Comparison of ENCODE assay signal across 18 mouse cellular contexts in genomic region chr17:27150871-27151270, GRCm38 (mm10). TPM values are rescaled to one million over a fixed set of nuclear protein-coding genes. Genes with fewer than 3 reads are reported as not detected.
DNase-seq lines count a peak whose midpoint lies in the region; ATAC-seq lines count a peak whose summit lies in the region.
"Had no signal": no experiment of that assay in that cellular context is flagged by ENCODE, and none has a peak within 500 bp of the region (broad histone marks: within the 10 kb centered on the region; RNA-seq: fewer than 3 reads in every experiment).

No protein-coding gene starts in this region.

- 0 out of 2 replicates have a peak overlapping the region, but pooled peaks have one; percentile 17 for H3K27ac ChIP-seq in midbrain, embryonic 10.5 days (replicated peaks)
- no peak overlapping the region for H3K27ac ChIP-seq in midbrain, embryonic 16.5 days (ENCODE audit: low read length)
- peak overlapping the region; percentile 48; the same call in 1 of the 2 replicates for H3K27ac ChIP-seq in liver, embryonic 13.5 days
- H3K27ac ChIP-seq: hindbrain, embryonic 12.5 days; limb, embryonic 15.5 days had no signal

- H3K4me3 ChIP-seq in midbrain, embryonic 10.5 days = no peak overlapping the region
- no peak overlapping the region for H3K4me3 ChIP-seq in midbrain, embryonic 16.5 days (ENCODE audit: low read depth, low read length)
- H3K4me3 ChIP-seq in liver, embryonic 13.5 days (replicated peaks) = no peak overlapping the region
- H3K4me3 ChIP-seq: erythroblast, embryonic 14.5 days; hindbrain, embryonic 12.5 days; limb, embryonic 15.5 days had no signal

- H3K4me1 ChIP-seq in midbrain, embryonic 10.5 days = peaks cover 47% of the 10 kb centered on the region
- H3K4me1 ChIP-seq in midbrain, embryonic 16.5 days (ENCODE audit: control insufficient read depth, insufficient read depth, low read length) = peaks cover 26% of the 10 kb centered on the region
- peaks cover 61% of the 10 kb centered on the region for H3K4me1 ChIP-seq in liver, embryonic 13.5 days (replicated peaks)

- H3K9ac ChIP-seq in midbrain, embryonic 16.5 days (ENCODE audit: low read depth, low read length) = no peak overlapping the region
- no peak overlapping the region for H3K9ac ChIP-seq in liver, embryonic 13.5 days
- H3K9ac ChIP-seq: hindbrain, embryonic 12.5 days; limb, embryonic 15.5 days had no signal

- H3K9me3 ChIP-seq in midbrain, embryonic 10.5 days (replicated peaks) = no peaks in the 10 kb centered on the region
- no peaks in the 10 kb centered on the region for H3K9me3 ChIP-seq in midbrain, embryonic 16.5 days (replicated peaks; ENCODE audit: control insufficient read depth, low read length, poor library complexity, severe bottlenecking)
- H3K9me3 ChIP-seq in liver, embryonic 13.5 days (replicated peaks) = no peaks in the 10 kb centered on the region
- H3K9me3 ChIP-seq: hindbrain, embryonic 12.5 days; limb, embryonic 15.5 days had no signal

- WGBS in midbrain, embryonic 10.5 days = 78% methylated on average over 7 of the region's 7 CpGs
- 67% methylated on average over 7 of the region's 7 CpGs for WGBS in midbrain, embryonic 16.5 days
- 65% methylated on average over 7 of the region's 7 CpGs for WGBS in liver, embryonic 13.5 days (ENCODE audit: insufficient replicate concordance)

- H3K27me3 ChIP-seq in midbrain, embryonic 10.5 days (ENCODE audit: low read depth, poor library complexity, severe bottlenecking) = no peaks in the 10 kb centered on the region
- H3K27me3 ChIP-seq in midbrain, embryonic 16.5 days (ENCODE audit: control insufficient read depth, insufficient read depth, low read depth, low read length) = no peaks in the 10 kb centered on the region
- 0 out of 2 replicates have a peak, but pooled peaks cover 7% of the 10 kb centered on the region for H3K27me3 ChIP-seq in liver, embryonic 13.5 days
- H3K27me3 ChIP-seq: CH12.LX; limb, embryonic 15.5 days had no signal

- peak; percentile 51 to 59 for DNase-seq in cerebellum, postnatal 10 days
- no peak for DNase-seq in cerebellum, adult 11 months
- peak; percentile 33 for DNase-seq in kidney, adult 18-20 months
- DNase-seq in kidney, adult 8-10 months = no peak
- DNase-seq in midbrain, embryonic 10.5 days (ENCODE audit: low spot score) = no peak
- no peak for DNase-seq in liver, embryonic 13.5 days
- no peak for DNase-seq in layer of hippocampus, adult 11-12 months (ENCODE audit: low spot score)
- DNase-seq: cerebellum, adult 11-12 months; midbrain, embryonic 14.5 days; right cerebral cortex, adult 18-20 months had no signal

- H3K4me2 ChIP-seq in midbrain, embryonic 16.5 days (ENCODE audit: low read length) = no peak overlapping the region
- no peak overlapping the region for H3K4me2 ChIP-seq in liver, embryonic 13.5 days
- H3K4me2 ChIP-seq: hindbrain, embryonic 12.5 days; limb, embryonic 15.5 days had no signal

- ATAC-seq in midbrain, embryonic 16.5 days = no peak
- ATAC-seq in liver, embryonic 13.5 days (ENCODE audit: low read depth) = no peak
- ATAC-seq: forebrain, embryonic 14.5 days; intestine, postnatal 0 days had no signal

- H3K36me3 ChIP-seq in midbrain, embryonic 10.5 days = no peaks in the 10 kb centered on the region
- H3K36me3 ChIP-seq in midbrain, embryonic 16.5 days (ENCODE audit: control insufficient read depth, insufficient read depth, low read length) = no peaks in the 10 kb centered on the region
- no peaks in the 10 kb centered on the region for H3K36me3 ChIP-seq in liver, embryonic 13.5 days
- H3K36me3 ChIP-seq: hindbrain, embryonic 12.5 days; limb, embryonic 15.5 days had no signal

RNA-seq across cellular contexts. Expression of gene Ip6k3, which starts 16.7 kb away (rescaled TPM):
- polyA plus RNA-seq in midbrain, embryonic 10.5 days (2016; fragmentation: Nextera tagmentation; extraction: Ambion mirVana) = 0.29 TPM in 1 of 2 replicates, not detected in the other
- polyA plus RNA-seq in midbrain, embryonic 16.5 days (2015; fragmentation: Nextera tagmentation; extraction: Ambion mirVana) = 0.14 and 0.15 TPM in 2 replicates
- polyA plus RNA-seq in liver, embryonic 13.5 days (2015; fragmentation: Nextera tagmentation; extraction: Ambion mirVana) = 0.06 TPM in 1 of 2 replicates, not detected in the other
- polyA plus RNA-seq: erythroblast, embryonic 14.5 days; intestine, postnatal 0 days; small intestine, adult 2 months had no signal

RNA-seq across cellular contexts. Expression of gene Uqcc2, which starts 17.2 kb away (rescaled TPM):
- polyA plus RNA-seq in midbrain, embryonic 10.5 days (2016; fragmentation: Nextera tagmentation; extraction: Ambion mirVana) = 404 and 411 TPM in 2 replicates
- 360 and 384 TPM in 2 replicates for polyA plus RNA-seq in midbrain, embryonic 16.5 days (2015; fragmentation: Nextera tagmentation; extraction: Ambion mirVana)
- polyA plus RNA-seq in liver, embryonic 13.5 days (2015; fragmentation: Nextera tagmentation; extraction: Ambion mirVana) = 211 and 216 TPM in 2 replicates

RNA-seq across cellular contexts. Expression of gene Lemd2, which starts 53.4 kb away (rescaled TPM):
- 16.4 and 20.8 TPM in 2 replicates for polyA plus RNA-seq in midbrain, embryonic 10.5 days (2016; fragmentation: Nextera tagmentation; extraction: Ambion mirVana)
- polyA plus RNA-seq in midbrain, embryonic 16.5 days (2015; fragmentation: Nextera tagmentation; extraction: Ambion mirVana) = 20.8 and 22.8 TPM in 2 replicates
- polyA plus RNA-seq in liver, embryonic 13.5 days (2015; fragmentation: Nextera tagmentation; extraction: Ambion mirVana) = 3.0 and 4.6 TPM in 2 replicates

Comparison
In these comparisons a context has a peak if more than half of its experiments do, and no peak if none do; other contexts are left out.
1. DNase-seq: peak in cerebellum, postnatal 10 days (2 of 2) and kidney, adult 18-20 months (single experiment); none in cerebellum, adult 11 months (single experiment), kidney, adult 8-10 months (0 of 2), midbrain, embryonic 10.5 days (single experiment), liver, embryonic 13.5 days (single experiment) and layer of hippocampus, adult 11-12 months (single experiment).